Mouse (Mus musculus): Measurements from ENCODE around the gene Rbpjl. TPM values are rescaled to one million over a fixed set of nuclear protein-coding genes. Genes with fewer than 3 reads are reported as not detected.

Gene Rbpjl
- polyA plus RNA-seq, 1 experiment from 2014 or later, result 16.8 TPM

DNA sequence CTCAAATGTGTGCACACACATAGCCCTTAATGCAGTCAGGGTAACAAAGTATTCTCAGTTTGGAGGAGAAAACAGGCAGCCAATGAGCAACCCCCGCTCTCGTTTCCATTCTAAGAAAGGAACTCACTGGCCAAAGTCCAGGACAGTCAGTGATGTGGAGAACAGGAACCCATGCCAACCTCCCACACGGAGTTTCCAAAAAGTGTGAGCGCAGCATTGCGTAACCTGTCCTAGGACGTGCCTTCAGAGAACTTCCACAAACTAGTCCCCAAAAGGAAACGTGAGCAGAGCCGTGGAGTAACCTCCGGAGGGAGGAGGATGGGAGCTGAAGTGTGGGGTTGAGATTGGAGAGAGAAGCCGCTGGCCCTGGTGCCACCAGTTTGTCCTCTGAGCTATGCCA is 51.9 kb downstream of the Rbpjl start:
- Histone ChIP-seq H3K27ac (ENCODE audit: low read length) (peak overlapping the region; percentile 94), H3K9ac (ENCODE audit: low read length) (no peak overlapping the region), H3K4me3 (ENCODE audit: low read length) (no peak overlapping the region), H3K4me2 (ENCODE audit: low read depth, low read length) (no peak overlapping the region), H3K9me3 (ENCODE audit: control insufficient read depth, low read length) (no peaks in the 10 kb centered on the region), H3K4me1 (replicated peaks; ENCODE audit: control insufficient read depth, insufficient read depth, low read length) (peaks cover 53% of the 10 kb centered on the region), H3K36me3 (ENCODE audit: control insufficient read depth, insufficient read depth, low read length) (no peaks in the 10 kb centered on the region), H3K27me3 (ENCODE audit: control insufficient read depth, insufficient read depth, low read depth, low read length) (no peaks in the 10 kb centered on the region)
- WGBS, result 23% methylated on average over 10 of the region's 10 CpGs
- ATAC-seq (ENCODE audit: low read depth), result peak; percentile 73

DNA sequence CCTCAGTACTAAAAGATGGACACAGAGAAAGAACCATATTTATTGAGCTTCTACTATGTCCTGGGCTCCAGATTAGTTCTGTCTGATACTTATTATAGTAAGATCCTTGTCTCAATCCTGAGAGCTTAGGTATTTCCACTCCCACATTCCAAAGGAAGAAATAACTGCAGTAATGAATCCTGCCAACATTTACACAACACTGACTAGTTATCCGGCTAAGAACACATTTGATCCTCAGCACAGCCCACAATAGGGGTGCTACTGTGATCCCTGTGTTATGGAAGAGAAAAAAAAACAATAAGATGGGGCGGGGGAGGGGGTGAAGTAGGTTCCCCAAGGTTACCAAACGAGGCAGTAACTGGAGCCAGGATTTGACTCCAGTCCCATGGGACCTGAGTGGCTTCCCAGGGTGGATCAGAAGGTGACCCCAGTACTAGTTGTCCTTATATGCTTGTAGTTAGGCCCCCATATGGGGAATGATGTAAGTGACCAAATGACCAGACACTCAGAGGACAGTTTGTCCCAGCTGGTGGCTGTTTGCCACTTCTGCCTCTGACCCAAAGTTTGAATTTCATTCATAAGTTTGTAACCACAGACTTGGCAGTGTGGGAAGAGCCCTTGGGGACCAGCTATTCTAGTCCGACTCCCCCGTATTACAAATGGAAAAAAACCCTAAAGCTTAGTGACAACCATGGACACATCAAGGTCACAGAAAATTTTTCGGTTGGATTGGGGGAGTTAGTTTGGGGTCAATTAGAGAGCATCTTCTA is 52.7 kb downstream of the Rbpjl start:
- Histone ChIP-seq H3K4me3 (ENCODE audit: low read length) (no peak overlapping the region), H3K9ac (ENCODE audit: low read length) (no peak overlapping the region), H3K4me1 (replicated peaks; ENCODE audit: control insufficient read depth, insufficient read depth, low read length) (peaks cover 53% of the 10 kb centered on the region), H3K4me2 (ENCODE audit: low read depth, low read length) (no peak overlapping the region), H3K36me3 (ENCODE audit: control insufficient read depth, insufficient read depth, low read length) (no peaks in the 10 kb centered on the region), H3K27ac (ENCODE audit: low read length) (peak overlapping the region; percentile 94), H3K9me3 (ENCODE audit: control insufficient read depth, low read length) (no peaks in the 10 kb centered on the region), H3K27me3 (ENCODE audit: control insufficient read depth, insufficient read depth, low read depth, low read length) (no peaks in the 10 kb centered on the region)
- 52% methylated on average over 6 of the region's 6 CpGs for WGBS
- peak; percentile 10; the same call in 1 of the 2 replicates for ATAC-seq (ENCODE audit: low read depth)

DNA sequence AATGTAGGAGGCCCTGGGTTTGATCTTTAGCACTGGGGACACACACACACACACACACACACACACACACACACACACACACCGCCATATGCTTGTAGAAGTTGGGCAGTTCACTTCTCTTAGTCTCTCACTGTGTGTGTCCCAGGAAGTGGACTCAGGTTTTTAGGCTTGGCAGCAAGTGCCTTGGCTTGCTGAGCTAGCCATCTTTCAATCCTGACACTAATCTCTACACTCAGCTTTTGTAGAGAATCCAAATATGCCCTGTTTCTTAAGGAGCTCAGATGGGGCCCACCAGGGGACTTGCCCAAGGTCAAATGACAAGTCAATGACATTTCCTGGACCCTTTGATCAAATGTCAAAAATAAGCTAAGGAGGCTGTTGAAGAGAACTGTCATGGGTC is 53.5 kb downstream of the Rbpjl start:
- no peak for ATAC-seq (ENCODE audit: low read depth)
- H3K9me3 ChIP-seq (ENCODE audit: control insufficient read depth, low read length), result no peaks in the 10 kb centered on the region
- peaks cover 53% of the 10 kb centered on the region for H3K4me1 ChIP-seq (replicated peaks; ENCODE audit: control insufficient read depth, insufficient read depth, low read length)
- no peaks in the 10 kb centered on the region for H3K36me3 ChIP-seq (ENCODE audit: control insufficient read depth, insufficient read depth, low read length)
- peak overlapping the region; percentile 32 for H3K4me2 ChIP-seq (ENCODE audit: low read depth, low read length)
- peak overlapping the region; percentile 94 for H3K27ac ChIP-seq (ENCODE audit: low read length)
- peak overlapping the region; percentile 29 for H3K9ac ChIP-seq (ENCODE audit: low read length)
- no peak overlapping the region for H3K4me3 ChIP-seq (ENCODE audit: low read length)
- H3K27me3 ChIP-seq (ENCODE audit: control insufficient read depth, insufficient read depth, low read depth, low read length), result no peaks in the 10 kb centered on the region
- 60% methylated on average over 1 of the region's 1 CpGs for WGBS

DNA sequence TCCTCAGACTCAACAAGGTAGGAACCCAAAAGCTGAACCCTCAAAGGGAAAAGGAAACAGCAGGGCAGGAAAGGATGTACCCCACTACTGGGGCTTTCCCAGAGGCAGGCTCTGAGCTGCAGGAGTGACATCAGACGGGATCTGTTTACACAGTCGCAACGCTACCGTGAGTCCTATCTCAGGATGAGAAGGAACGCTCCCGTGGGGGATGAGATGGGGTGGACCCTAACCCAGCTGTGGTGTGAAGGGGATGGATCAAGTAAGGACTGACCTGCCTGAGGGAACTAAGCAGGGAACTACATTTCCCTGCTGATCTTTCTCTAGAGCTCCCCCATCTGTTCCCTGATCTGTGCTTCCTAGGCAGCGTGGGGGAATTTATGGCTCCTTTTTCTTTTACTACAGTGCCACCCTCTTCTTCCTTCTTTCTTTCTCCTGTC is 53.9 kb downstream of the Rbpjl start, which contains the start of gene Sys1:
TSS of gene Sys1 (plus strand) at position 101 of the 437 bp plus-strand sequence.
- Histone ChIP-seq H3K4me3 (ENCODE audit: low read length) (0 out of 2 replicates have a peak within 1 kb of the TSS, but pooled peaks have one; percentile 5), H3K9ac (ENCODE audit: low read length) (peak within 1 kb of the TSS; percentile 29), H3K36me3 (ENCODE audit: control insufficient read depth, insufficient read depth, low read length) (no peaks in the 10 kb centered on the region), H3K27me3 (ENCODE audit: control insufficient read depth, insufficient read depth, low read depth, low read length) (no peaks in the 10 kb centered on the region), H3K9me3 (ENCODE audit: control insufficient read depth, low read length) (no peaks in the 10 kb centered on the region), H3K27ac (ENCODE audit: low read length) (peak within 1 kb of the TSS; percentile 94), H3K4me1 (replicated peaks; ENCODE audit: control insufficient read depth, insufficient read depth, low read length) (peaks cover 53% of the 10 kb centered on the region), H3K4me2 (ENCODE audit: low read depth, low read length) (peak within 1 kb of the TSS; percentile 32)
- ATAC-seq (ENCODE audit: low read depth), result no peak
- 3% methylated on average over 7 of the region's 7 CpGs for WGBS

DNA sequence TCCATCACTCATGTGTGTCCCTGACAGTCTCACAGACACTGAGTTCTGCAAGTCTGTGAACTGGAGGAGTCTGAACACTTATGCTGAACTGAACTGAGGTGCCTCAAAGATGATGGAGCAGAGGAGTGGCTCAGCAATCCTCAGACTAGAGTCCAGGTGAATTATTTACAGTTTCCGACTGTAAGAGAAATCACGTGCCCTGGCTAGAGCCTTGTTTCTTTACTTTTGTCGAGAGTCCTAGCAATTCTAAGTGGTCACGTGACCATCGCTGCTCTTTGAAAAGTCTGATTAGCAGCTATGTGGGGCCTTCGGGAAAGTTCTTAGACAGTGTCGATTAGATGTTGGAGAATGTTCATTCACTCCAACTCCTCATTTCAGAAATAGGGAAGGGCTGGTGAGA is 55.0 kb downstream of the Rbpjl start:
- peak; percentile 35; the same call in 1 of the 2 replicates for ATAC-seq (ENCODE audit: low read depth)

DNA sequence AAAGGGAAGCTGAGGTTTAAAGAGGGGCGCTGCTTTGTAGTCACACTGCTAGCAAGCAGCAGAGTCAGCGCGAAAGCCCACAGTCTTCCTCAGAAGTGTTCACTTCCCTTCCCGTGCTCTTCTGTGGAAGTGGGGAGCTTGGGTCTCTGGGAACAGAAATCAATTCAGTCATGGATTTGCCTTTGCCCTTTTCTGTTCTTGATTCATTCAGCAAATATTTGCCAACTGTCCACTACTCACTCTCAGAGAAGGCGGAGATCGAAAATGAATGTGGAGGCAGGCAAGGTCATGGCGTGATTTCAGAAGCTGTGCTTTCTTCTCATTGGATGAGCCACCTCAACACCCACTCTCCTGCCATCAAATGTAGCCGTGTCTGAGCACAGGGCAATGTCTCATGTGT is 55.6 kb downstream of the Rbpjl start:
- Histone ChIP-seq H3K27me3 (ENCODE audit: control insufficient read depth, insufficient read depth, low read depth, low read length) (no peaks in the 10 kb centered on the region), H3K27ac (ENCODE audit: low read length) (peak overlapping the region; percentile 87), H3K4me2 (ENCODE audit: low read depth, low read length) (peak overlapping the region; percentile 27; the same call in 1 of the 2 replicates), H3K4me3 (ENCODE audit: low read length) (no peak overlapping the region), H3K4me1 (replicated peaks; ENCODE audit: control insufficient read depth, insufficient read depth, low read length) (peaks cover 44% of the 10 kb centered on the region), H3K9ac (ENCODE audit: low read length) (no peak overlapping the region), H3K36me3 (ENCODE audit: control insufficient read depth, insufficient read depth, low read length) (no peaks in the 10 kb centered on the region), H3K9me3 (ENCODE audit: control insufficient read depth, low read length) (no peaks in the 10 kb centered on the region)
- 57% methylated on average over 8 of the region's 8 CpGs for WGBS
- ATAC-seq (ENCODE audit: low read depth), result no peak

More for the DNA sequence above, 55.0 kb downstream of the Rbpjl start:
- Histone ChIP-seq H3K4me3 (ENCODE audit: low read length) (no peak overlapping the region), H3K27ac (ENCODE audit: low read length) (peak overlapping the region; percentile 87), H3K36me3 (ENCODE audit: control insufficient read depth, insufficient read depth, low read length) (no peaks in the 10 kb centered on the region), H3K4me1 (replicated peaks; ENCODE audit: control insufficient read depth, insufficient read depth, low read length) (peaks cover 50% of the 10 kb centered on the region), H3K27me3 (ENCODE audit: control insufficient read depth, insufficient read depth, low read depth, low read length) (no peaks in the 10 kb centered on the region), H3K4me2 (ENCODE audit: low read depth, low read length) (no peak overlapping the region), H3K9ac (ENCODE audit: low read length) (no peak overlapping the region), H3K9me3 (ENCODE audit: control insufficient read depth, low read length) (no peaks in the 10 kb centered on the region)
- 41% methylated on average over 7 of the region's 7 CpGs for WGBS

DNA sequence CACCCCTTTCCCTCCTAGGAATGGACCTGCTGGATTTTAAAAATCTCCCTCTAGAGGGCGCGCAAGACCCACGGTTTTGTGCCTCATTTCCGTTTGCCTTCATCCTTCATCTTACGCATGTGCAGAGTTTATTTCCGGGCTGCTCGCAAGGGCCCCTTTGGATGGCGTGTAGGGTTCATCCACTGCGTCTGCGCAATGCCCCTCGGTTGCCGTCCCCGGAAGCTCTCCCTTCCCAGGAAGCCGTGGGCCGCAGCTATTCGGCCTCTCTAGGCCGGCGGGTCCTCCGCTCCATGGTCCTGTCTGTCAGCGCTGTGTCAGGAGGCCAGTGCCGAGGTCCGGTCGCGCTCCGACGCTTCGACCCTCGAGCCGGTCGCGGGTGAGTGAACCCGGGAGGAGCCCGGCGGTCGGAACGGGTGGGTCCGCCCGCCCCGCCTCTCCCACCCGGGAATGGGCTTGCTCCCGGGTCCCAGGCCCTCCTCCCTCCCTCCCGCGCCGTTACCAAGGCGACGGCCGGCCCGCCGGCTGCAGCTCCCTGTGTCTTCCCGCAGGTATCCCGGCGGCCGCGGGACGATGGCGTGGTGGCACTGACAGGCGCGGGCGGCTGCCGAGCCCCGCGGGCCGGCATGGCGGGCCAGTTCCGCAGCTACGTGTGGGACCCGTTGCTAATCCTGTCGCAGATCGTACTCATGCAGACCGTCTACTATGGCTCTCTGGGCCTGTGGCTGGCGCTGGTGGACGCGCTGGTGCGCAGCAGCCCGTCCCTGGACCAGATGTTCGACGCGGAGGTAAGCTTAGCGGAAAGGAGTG is 58.0 kb downstream of the Rbpjl start, which contains the start of gene Gm20458:
TSS of gene Gm20458 (plus strand) at position 223 of the 807 bp plus-strand sequence.
- Histone ChIP-seq H3K36me3 (ENCODE audit: control insufficient read depth, insufficient read depth, low read length) (peaks cover 10% of the 10 kb centered on the region), H3K27ac (ENCODE audit: low read length) (peak within 1 kb of the TSS; percentile 69), H3K9ac (ENCODE audit: low read length) (peak within 1 kb of the TSS; percentile 82), H3K4me2 (ENCODE audit: low read depth, low read length) (peak within 1 kb of the TSS; percentile 68), H3K4me3 (ENCODE audit: low read length) (peak within 1 kb of the TSS; percentile 82), H3K27me3 (ENCODE audit: control insufficient read depth, insufficient read depth, low read depth, low read length) (no peaks in the 10 kb centered on the region), H3K9me3 (ENCODE audit: control insufficient read depth, low read length) (no peaks in the 10 kb centered on the region), H3K4me1 (replicated peaks; ENCODE audit: control insufficient read depth, insufficient read depth, low read length) (peaks cover 22% of the 10 kb centered on the region)
- peak; percentile 97 for ATAC-seq (ENCODE audit: low read depth)
- under 1% methylated on average over 74 of the region's 79 CpGs for WGBS

All from lung, embryonic 16.5 days (tissue).